In genomic region chr11:86758559-86758958, GRCm38 (mm10) we compare ENCODE assay signal across 8 mouse cellular contexts. TPM values are rescaled to one million over a fixed set of nuclear protein-coding genes. Genes with fewer than 3 reads are reported as not detected.
DNase-seq lines count a peak whose midpoint lies in the region; ATAC-seq and TF ChIP-seq lines count a peak whose summit lies in the region.

No protein-coding gene starts in this region.

- H3K4me2 ChIP-seq in lung, embryonic 14.5 days: peak overlapping the region; percentile 97
- peak overlapping the region; percentile 87 for H3K4me2 ChIP-seq in intestine, embryonic 16.5 days (ENCODE audit: low read depth, low read length)

- DNase-seq in lung, embryonic 14.5 days: peak; percentile 35
- no peak for DNase-seq in lung, postnatal 36 days
- DNase-seq in embryonic facial prominence, embryonic 10.5 days (ENCODE audit: low spot score): no peak
- no peak for DNase-seq in gastrocnemius, postnatal 25 days
- no peak for DNase-seq in spleen, adult 12 weeks (ENCODE audit: low spot score)
- DNase-seq in cerebellum, adult 9-10 months: no peak

- peaks cover under 1% of the 10 kb centered on the region for H3K36me3 ChIP-seq in lung, embryonic 14.5 days (ENCODE audit: insufficient read depth)
- peaks cover 4% of the 10 kb centered on the region for H3K36me3 ChIP-seq in embryonic facial prominence, embryonic 10.5 days (replicated peaks)
- H3K36me3 ChIP-seq in intestine, embryonic 16.5 days (ENCODE audit: control insufficient read depth, insufficient read depth, low read length): no peaks in the 10 kb centered on the region

- peak overlapping the region; percentile 99 for H3K27ac ChIP-seq in lung, embryonic 14.5 days (ENCODE audit: low read depth)
- H3K27ac ChIP-seq in embryonic facial prominence, embryonic 10.5 days (replicated peaks): peak overlapping the region; percentile 96
- H3K27ac ChIP-seq in intestine, embryonic 16.5 days (ENCODE audit: low read length): peak overlapping the region; percentile 99
- H3K27ac ChIP-seq in olfactory bulb, adult 2 months (ENCODE audit: insufficient read depth, low read depth, low read length): peak overlapping the region; percentile 100

- peak overlapping the region; percentile 96 for H3K4me3 ChIP-seq in lung, embryonic 14.5 days (ENCODE audit: low read depth, low read length)
- peak overlapping the region; percentile 71 for H3K4me3 ChIP-seq in embryonic facial prominence, embryonic 10.5 days
- H3K4me3 ChIP-seq in intestine, embryonic 16.5 days (ENCODE audit: low read length): peak overlapping the region; percentile 99
- H3K4me3 ChIP-seq in olfactory bulb, adult 2 months (ENCODE audit: insufficient read depth, low read depth, low read length): peak overlapping the region; percentile 94; the same call in 1 of the 2 replicates

- TF ChIP-seq POLR2A in olfactory bulb, adult 2 months (IDR thresholded peaks at IDR 0.05; ENCODE audit: insufficient read depth, low read depth, low read length): no peak

- WGBS in lung, embryonic 14.5 days: 31% methylated on average over 6 of the region's 6 CpGs
- 41% methylated on average over 6 of the region's 6 CpGs for WGBS in embryonic facial prominence, embryonic 10.5 days
- 31% methylated on average over 6 of the region's 6 CpGs for WGBS in intestine, embryonic 16.5 days
- WGBS in olfactory bulb, adult 2 months: 10% methylated on average over 6 of the region's 6 CpGs

- no peaks in the 10 kb centered on the region for H3K27me3 ChIP-seq in lung, embryonic 14.5 days (ENCODE audit: insufficient read depth, low read length)
- H3K27me3 ChIP-seq in embryonic facial prominence, embryonic 10.5 days (replicated peaks; ENCODE audit: low read depth, poor library complexity, severe bottlenecking): no peaks in the 10 kb centered on the region
- H3K27me3 ChIP-seq in intestine, embryonic 16.5 days (replicated peaks; ENCODE audit: control insufficient read depth, insufficient read depth, low read length): no peaks in the 10 kb centered on the region

- H3K4me1 ChIP-seq in lung, embryonic 14.5 days (ENCODE audit: insufficient read depth): peaks cover 10% of the 10 kb centered on the region
- H3K4me1 ChIP-seq in embryonic facial prominence, embryonic 10.5 days: peaks cover 27% of the 10 kb centered on the region
- H3K4me1 ChIP-seq in intestine, embryonic 16.5 days (ENCODE audit: control insufficient read depth, insufficient read depth, low read length): peaks cover 9% of the 10 kb centered on the region
- no peaks in the 10 kb centered on the region for H3K4me1 ChIP-seq in olfactory bulb, adult 2 months (ENCODE audit: control insufficient read depth, insufficient read depth, low read length)

- H3K9me3 ChIP-seq in lung, embryonic 14.5 days (ENCODE audit: low read depth, low read length): no peaks in the 10 kb centered on the region
- no peaks in the 10 kb centered on the region for H3K9me3 ChIP-seq in embryonic facial prominence, embryonic 10.5 days
- no peaks in the 10 kb centered on the region for H3K9me3 ChIP-seq in intestine, embryonic 16.5 days (ENCODE audit: control insufficient read depth, low read length)

- H3K9ac ChIP-seq in lung, embryonic 14.5 days: peak overlapping the region; percentile 90
- peak overlapping the region; percentile 99 for H3K9ac ChIP-seq in intestine, embryonic 16.5 days (ENCODE audit: low read depth, low read length)

- ATAC-seq in lung, embryonic 14.5 days (ENCODE audit: insufficient read depth): no peak
- ATAC-seq in intestine, embryonic 16.5 days: no peak

- no peak for TF ChIP-seq CTCF in lung, embryonic 14.5 days (IDR thresholded peaks at IDR 0.05; ENCODE audit: low read depth)
- no peak for TF ChIP-seq CTCF in olfactory bulb, adult 2 months (IDR thresholded peaks at IDR 0.05; ENCODE audit: insufficient read depth, low read depth, low read length)

RNA-seq across cellular contexts. Expression of gene Cltc, which starts 1.2 kb away (rescaled TPM):
- polyA plus RNA-seq in lung, embryonic 14.5 days (2014; fragmentation: Nextera tagmentation; extraction: Ambion mirVana): 179 and 186 TPM in 2 replicates
- 132 and 137 TPM in 2 replicates for polyA plus RNA-seq in embryonic facial prominence, embryonic 10.5 days (2016; fragmentation: Nextera tagmentation; extraction: Ambion mirVana)
- polyA plus RNA-seq in intestine, embryonic 16.5 days (2015; fragmentation: Nextera tagmentation; extraction: Ambion mirVana): 124 and 144 TPM in 2 replicates
- polyA plus RNA-seq in olfactory bulb, adult 2 months (2012; ENCODE audit: insufficient read depth, insufficient read length, low replicate concordance, missing spikeins): 158 and 225 TPM in 2 replicates
- total RNA-seq in gastrocnemius, postnatal 25 days (2021): 100 to 1,000 TPM; 111 to 112 TPM

RNA-seq across cellular contexts. Expression of gene Dhx40, which starts 49.0 kb away (rescaled TPM):
- 29.9 and 32.4 TPM in 2 replicates for polyA plus RNA-seq in lung, embryonic 14.5 days (2014; fragmentation: Nextera tagmentation; extraction: Ambion mirVana)
- polyA plus RNA-seq in embryonic facial prominence, embryonic 10.5 days (2016; fragmentation: Nextera tagmentation; extraction: Ambion mirVana): 34.6 and 36.2 TPM in 2 replicates
- polyA plus RNA-seq in intestine, embryonic 16.5 days (2015; fragmentation: Nextera tagmentation; extraction: Ambion mirVana): 12.8 and 13.2 TPM in 2 replicates
- not detected in 2 replicates for polyA plus RNA-seq in olfactory bulb, adult 2 months (2012; ENCODE audit: insufficient read depth, insufficient read length, low replicate concordance, missing spikeins)
- 10 to 100 TPM; 11.4 to 12.1 TPM for total RNA-seq in gastrocnemius, postnatal 25 days (2021)
